Mouse (Mus musculus) liver, adult 2 months (tissue): ENCODE measurements around the gene Zfp629. TPM values are rescaled to one million over a fixed set of nuclear protein-coding genes. Genes with fewer than 3 reads are reported as not detected.

Experiments used
- DNase-seq: peaks from one replicate; pipeline ENCODE4 v3.0.0-alpha.2; 2011; ENCODE audit warnings: low read depth, low spot score; ENCODE audit errors: extremely low read depth
- H3K27ac ChIP-seq: fragments of 200-500 bp; replicated peaks from 2 replicates; pipeline ENCODE4 v1.5.1; 2012; ENCODE audit warnings: low read depth, mild to moderate bottlenecking, control low read depth, inconsistent platforms, low read length; ENCODE audit not compliant: insufficient read depth
- H3K27me3 ChIP-seq: fragments of 200-500 bp; 2 replicates; pipeline ENCODE4 v1.6.1; 2012; ENCODE audit warnings: mild to moderate bottlenecking, moderate library complexity, low read length, inconsistent platforms; ENCODE audit not compliant: control insufficient read depth, insufficient read depth
- H3K36me3 ChIP-seq: fragments of 200-500 bp; 2 replicates; pipeline ENCODE4 v1.6.1; 2012; ENCODE audit warnings: low read length, inconsistent platforms; ENCODE audit not compliant: control insufficient read depth, insufficient read depth
- H3K4me1 ChIP-seq: fragments of 200-500 bp; 2 replicates; pipeline ENCODE4 v1.6.1; 2011; ENCODE audit warnings: low read length; ENCODE audit not compliant: control insufficient read depth, insufficient read depth
- H3K4me3 ChIP-seq: fragments of 200-500 bp; 2 replicates; pipeline ENCODE4 v1.5.1; 2011; ENCODE audit warnings: low read depth, mild to moderate bottlenecking, control low read depth, low read length, moderate library complexity; ENCODE audit not compliant: insufficient read depth
- H3K79me2 ChIP-seq: fragments of 200-500 bp; 2 replicates; pipeline ENCODE4 v1.6.1; 2012; ENCODE audit warnings: inconsistent platforms, mild to moderate bottlenecking, low read length, moderate library complexity; ENCODE audit not compliant: control insufficient read depth, insufficient read depth
- H3K9ac ChIP-seq: fragments of 200-500 bp; 2 replicates; pipeline ENCODE4 v1.6.1; 2012; ENCODE audit warnings: low read depth, mild to moderate bottlenecking, control low read depth, inconsistent platforms, low read length
- CTCF ChIP-seq: fragments of 200-500 bp; IDR thresholded peaks from 2 replicates; pipeline ENCODE4 v1.5.1; 2011; ENCODE audit warnings: low read depth, low read length, control low read depth
- POLR2A ChIP-seq: fragments of 200-500 bp; IDR thresholded peaks from 2 replicates; pipeline ENCODE4 v1.6.1; 2011; ENCODE audit warnings: low read length, control low read depth; ENCODE audit not compliant: insufficient read depth; ENCODE audit errors: extremely low read depth
- WGBS: fragments of 180-500 bp; shearing (Covaris S2); methylation state at CpG from one replicate; pipeline ENCODE4 v1.1.7; 2018; 5-methylcytosine and 5-hydroxymethylcytosine counted together
- polyA plus RNA-seq: library from polyadenylated mRNA; depleted of rRNA; stranded (reverse); fragments of >200 nt; gene quantifications from 2 replicates; pipeline ENCODE4 v1.2.3, GENCODE M21; 2012
- total RNA-seq: library from RNA; depleted of rRNA; stranded (reverse); fragments of >200 nt; gene quantifications from 2 replicates; pipeline ENCODE4 v1.2.3, GENCODE M21; 2014

Gene Zfp629
- total and polyA plus RNA-seq, 2 experiments, result 4.8 to 7.0 TPM

DNA sequence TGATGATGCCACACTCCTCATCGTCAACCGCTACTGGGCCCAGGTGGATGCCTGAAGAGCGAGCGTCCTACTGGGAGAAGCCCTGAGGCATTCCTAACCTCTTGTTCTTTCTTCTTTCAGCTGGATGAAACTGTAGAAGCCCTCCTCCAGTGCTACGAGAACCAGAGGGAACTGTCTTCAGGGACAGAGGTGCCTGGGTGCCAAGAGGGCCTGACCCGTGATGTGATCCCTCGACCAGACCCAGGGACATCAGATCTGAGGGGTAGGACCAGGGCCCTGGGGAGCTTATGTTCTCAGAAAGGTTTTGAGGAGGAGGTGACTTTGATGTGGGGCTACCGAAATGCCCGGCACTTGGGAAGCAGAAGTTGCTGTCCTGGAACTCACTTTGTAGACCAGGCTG, 26.0 kb downstream of the Zfp629 start:
- no peak for TF ChIP-seq POLR2A
- Histone ChIP-seq H3K9ac (no peak overlapping the region), H3K36me3 (peaks cover 32% of the 10 kb centered on the region), H3K27me3 (no peaks in the 10 kb centered on the region), H3K27ac (no peak overlapping the region), H3K79me2 (peaks cover 7% of the 10 kb centered on the region; the same call in 1 of the 2 replicates), H3K4me1 (peaks cover 8% of the 10 kb centered on the region; the same call in 1 of the 2 replicates), H3K4me3 (no peak overlapping the region)
- WGBS, result 92% methylated on average over 9 of the region's 9 CpGs
- DNase-seq, result no peak

DNA sequence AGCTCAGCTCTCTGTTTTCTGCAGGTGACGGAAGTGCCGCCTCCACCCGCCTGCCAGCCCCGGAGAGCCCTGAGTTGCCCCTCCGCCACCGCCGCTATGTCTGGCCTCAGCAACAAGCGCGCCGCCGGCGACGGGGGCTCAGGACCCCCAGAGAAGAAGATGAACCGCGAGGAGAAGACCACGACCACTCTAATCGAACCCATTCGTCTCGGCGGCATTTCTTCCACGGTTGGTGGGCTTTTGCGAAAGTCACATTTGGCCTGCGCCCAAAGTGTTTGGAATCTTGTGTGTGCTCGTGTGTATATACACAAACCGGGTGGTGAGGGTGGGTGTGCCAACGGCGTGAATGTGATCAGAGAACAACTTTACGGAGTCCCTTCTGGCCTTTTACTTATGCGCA, 26.7 kb downstream of the Zfp629 start:
- Histone ChIP-seq H3K36me3 (peaks cover 25% of the 10 kb centered on the region), H3K4me1 (peaks cover 8% of the 10 kb centered on the region; the same call in 1 of the 2 replicates), H3K27ac (no peak overlapping the region; the same call in 1 of the 2 replicates), H3K4me3 (peak overlapping the region; percentile 80), H3K27me3 (no peaks in the 10 kb centered on the region), H3K79me2 (peaks cover 7% of the 10 kb centered on the region; the same call in 1 of the 2 replicates), H3K9ac (peak overlapping the region; percentile 88)
- no peak for DNase-seq
- 4% methylated on average over 29 of the region's 29 CpGs for WGBS
- TF ChIP-seq POLR2A, result no peak
- no peak for TF ChIP-seq CTCF

DNA sequence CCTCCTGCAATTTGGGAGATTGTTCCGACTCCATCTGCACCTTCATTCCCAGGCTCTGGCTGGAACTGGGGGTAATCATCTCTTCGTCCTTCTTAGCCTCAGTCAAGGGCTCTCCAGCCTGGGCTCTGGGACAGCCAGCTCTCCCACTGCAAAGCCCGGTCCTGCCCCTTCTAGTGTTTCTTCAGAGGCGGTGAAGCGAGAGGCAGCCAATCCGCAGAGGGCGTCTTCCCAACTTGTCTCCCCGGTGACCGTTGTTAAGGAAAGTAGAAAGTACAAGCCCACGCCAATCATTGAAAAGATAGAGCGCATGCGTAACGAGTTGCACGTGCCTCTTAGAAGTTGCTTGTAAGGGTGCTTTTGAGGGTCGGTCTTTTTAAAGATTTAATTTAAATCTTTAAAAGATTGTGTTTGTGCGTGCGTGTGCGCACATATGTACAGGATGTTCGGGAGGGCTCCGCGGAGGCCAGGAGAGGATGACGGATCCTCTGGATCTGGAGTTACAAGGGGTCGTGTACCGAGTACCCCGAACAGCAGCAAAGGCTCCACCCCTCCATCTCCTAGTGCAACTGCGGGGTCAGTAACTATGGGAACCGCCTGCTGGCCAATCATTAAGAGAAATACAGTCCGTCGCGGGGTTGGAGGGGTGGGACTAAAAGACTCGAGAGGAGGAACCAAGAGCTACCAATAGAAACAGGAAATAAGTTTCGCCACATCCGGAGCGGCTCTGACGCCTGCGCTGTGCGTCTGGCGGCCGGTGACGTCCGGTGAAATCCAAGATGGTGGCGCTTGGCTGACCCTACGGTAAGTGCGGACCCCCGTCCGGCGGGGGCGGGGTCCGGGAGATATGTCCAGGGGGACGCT, 27.4 kb downstream of the Zfp629 start, which contains the start of the genes Ccdc189 and Rnf40:
Ccdc189 (minus strand) TSS at position 585 of the 861 bp plus-strand sequence.
Rnf40 (plus strand) TSS at position 757 of the 861 bp plus-strand sequence.
- WGBS, result 1% methylated on average over 50 of the region's 50 CpGs
- H3K27me3 ChIP-seq, result no peaks in the 10 kb centered on the region

DNA sequence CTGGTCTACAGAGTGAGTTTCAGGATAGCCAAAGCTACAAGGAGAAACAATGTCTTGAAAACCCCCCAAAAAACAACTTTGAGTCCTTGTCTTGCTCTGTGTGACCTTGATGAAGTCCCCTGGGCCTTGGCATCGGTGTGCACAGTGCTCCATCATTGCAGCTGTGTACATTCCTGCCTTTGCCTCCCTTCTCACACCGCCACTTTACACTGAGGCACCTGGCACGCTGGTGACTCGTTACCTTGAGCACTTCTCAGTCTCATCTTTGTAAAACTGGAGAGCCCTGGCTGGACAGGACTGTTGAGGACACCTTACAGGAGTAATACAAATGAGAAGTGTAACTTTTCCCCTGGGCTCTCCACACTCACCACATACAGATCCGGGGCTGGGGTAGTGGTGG, 28.4 kb downstream of the Zfp629 start:
- Histone ChIP-seq H3K27me3 (no peaks in the 10 kb centered on the region), H3K4me1 (peaks cover 8% of the 10 kb centered on the region; the same call in 1 of the 2 replicates), H3K36me3 (peaks cover 10% of the 10 kb centered on the region), H3K9ac (no peak overlapping the region), H3K4me3 (no peak overlapping the region), H3K27ac (no peak overlapping the region), H3K79me2 (peaks cover 7% of the 10 kb centered on the region; the same call in 1 of the 2 replicates)
- 66% methylated on average over 5 of the region's 5 CpGs for WGBS
- DNase-seq, result no peak
- TF ChIP-seq CTCF, result no peak
- no peak for TF ChIP-seq POLR2A

More for the DNA sequence above, 27.4 kb downstream of the Zfp629 start, which contains the start of the genes Ccdc189 and Rnf40:
- TF ChIP-seq CTCF (no peak), POLR2A (0 out of 2 replicates have a peak, but pooled peaks have one; percentile 41)
- H3K27ac ChIP-seq, result peak within 1 kb of the TSS; percentile 19; the same call in 1 of the 2 replicates
- H3K36me3 ChIP-seq, result peaks cover 18% of the 10 kb centered on the region
- H3K4me3 ChIP-seq, result peak within 1 kb of the TSS; percentile 80
- peak; percentile 98 for DNase-seq
- peaks cover 7% of the 10 kb centered on the region; the same call in 1 of the 2 replicates for H3K79me2 ChIP-seq
- H3K9ac ChIP-seq, result peak within 1 kb of the TSS; percentile 88
- H3K4me1 ChIP-seq, result peaks cover 8% of the 10 kb centered on the region; the same call in 1 of the 2 replicates

DNA sequence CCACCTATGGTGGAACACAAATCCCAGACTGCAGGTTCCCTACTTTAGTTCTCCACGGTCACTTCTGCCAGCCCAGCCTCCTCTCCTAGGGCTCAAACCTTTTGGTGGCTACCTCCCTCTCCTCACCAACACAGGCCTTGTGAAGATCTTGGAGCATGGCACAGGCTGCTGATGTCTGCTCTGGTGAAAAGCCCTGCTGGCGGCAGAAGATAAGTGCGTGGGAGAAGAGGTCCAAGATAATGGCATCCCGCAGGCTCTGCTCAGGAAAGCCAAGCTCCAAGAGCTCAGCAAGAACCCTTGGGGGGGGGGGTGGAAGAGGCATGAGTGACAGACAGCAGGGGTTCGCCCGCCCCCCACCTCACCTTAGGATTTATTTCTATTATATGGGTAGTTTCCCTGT, 29.4 kb downstream of the Zfp629 start:
- H3K27me3 ChIP-seq, result no peaks in the 10 kb centered on the region
- H3K79me2 ChIP-seq, result peaks cover 7% of the 10 kb centered on the region; the same call in 1 of the 2 replicates
- no peak overlapping the region for H3K27ac ChIP-seq
- TF ChIP-seq POLR2A, result no peak
- no peak for TF ChIP-seq CTCF
- H3K36me3 ChIP-seq, result peaks cover 4% of the 10 kb centered on the region; the same call in 1 of the 2 replicates
- DNase-seq, result no peak
- no peak overlapping the region for H3K4me3 ChIP-seq
- H3K9ac ChIP-seq, result no peak overlapping the region
- peaks cover 8% of the 10 kb centered on the region; the same call in 1 of the 2 replicates for H3K4me1 ChIP-seq
- WGBS, result 94% methylated on average over 6 of the region's 6 CpGs
